Mouse (Mus musculus) kidney, postnatal 0 days (tissue): ENCODE results near the gene Gm28374. TPM values are rescaled to one million over a fixed set of nuclear protein-coding genes. Genes with fewer than 3 reads are reported as not detected.

Source experiments
- ATAC-seq: fragments of 200-750 bp; cut with Nextera tagmentation; replicated peaks from 2 replicates; pipeline ENCODE4 v1.8.0; 2017; ENCODE audit warnings: low read depth, moderate number of reproducible peaks, moderate TSS enrichment, moderate library complexity; ENCODE audit not compliant: low FRiP score
- DNase-seq: peaks from one replicate; pipeline ENCODE4 v3.0.0-alpha.2; 2016; ENCODE audit warnings: low spot score
- H3K27ac ChIP-seq: fragments of 300-500 bp; sonication (generic); 2 replicates; pipeline ENCODE4 v1.5.1; 2014; ENCODE audit warnings: mild to moderate bottlenecking
- H3K27me3 ChIP-seq: fragments of 300-500 bp; sonication (generic); 2 replicates; pipeline ENCODE4 v1.6.1; 2014; ENCODE audit warnings: low read length, mixed read lengths; ENCODE audit not compliant: insufficient read depth
- H3K36me3 ChIP-seq: fragments of 300-500 bp; sonication (generic); 2 replicates; pipeline ENCODE4 v1.6.1; 2014; ENCODE audit warnings: low read length, mixed read lengths; ENCODE audit not compliant: insufficient read depth
- H3K4me1 ChIP-seq: fragments of 300-500 bp; sonication (generic); replicated peaks from 2 replicates; pipeline ENCODE4 v1.6.1; 2014; ENCODE audit warnings: antibody characterized with exemption, low read length, mixed read lengths; ENCODE audit not compliant: insufficient read depth
- H3K4me2 ChIP-seq: fragments of 300-500 bp; sonication (generic); 2 replicates; pipeline ENCODE4 v1.6.1; 2014; ENCODE audit warnings: mild to moderate bottlenecking, low read length, moderate library complexity, mixed read lengths
- H3K4me3 ChIP-seq: fragments of 300-500 bp; sonication (generic); replicated peaks from 2 replicates; pipeline ENCODE4 v1.5.1; 2014; ENCODE audit warnings: low read depth, low read length
- H3K9ac ChIP-seq: fragments of 300-500 bp; sonication (generic); 2 replicates; pipeline ENCODE4 v1.6.1; 2014; ENCODE audit warnings: low read depth, low read length
- H3K9me3 ChIP-seq: fragments of 300-500 bp; sonication (generic); replicated peaks from 2 replicates; pipeline ENCODE4 v1.6.1; 2016; ENCODE audit warnings: low read length, inconsistent platforms, mixed read lengths
- CTCF ChIP-seq: IDR thresholded peaks from 2 replicates; pipeline ENCODE4 v1.5.1; 2016; ENCODE audit warnings: antibody characterized with exemption, low read depth, mild to moderate bottlenecking, moderate library complexity
- WGBS: fragments of 180-500 bp; shearing (Covaris S2); extraction: QIAGEN DNeasy Blood & Tissue Kit; methylation state at CpG from one replicate; pipeline ENCODE4 v1.1.7; 2014; 5-methylcytosine and 5-hydroxymethylcytosine counted together
- microRNA-seq: library from miRNA; unstranded; fragments of <30 nt; microRNA quantifications from one replicate; pipeline ENCODE4, GENCODE M21; 2016
- polyA plus RNA-seq: library from polyadenylated mRNA; unstranded; fragments of >200 nt; fragmentation: Nextera tagmentation; extraction: Ambion mirVana; gene quantifications from 2 replicates; pipeline ENCODE4 v1.2.1, GENCODE M21; 2015

The Gm28374 gene
- polyA plus RNA-seq, 1 experiment from 2014 or later = 0.70 TPM

DNA sequence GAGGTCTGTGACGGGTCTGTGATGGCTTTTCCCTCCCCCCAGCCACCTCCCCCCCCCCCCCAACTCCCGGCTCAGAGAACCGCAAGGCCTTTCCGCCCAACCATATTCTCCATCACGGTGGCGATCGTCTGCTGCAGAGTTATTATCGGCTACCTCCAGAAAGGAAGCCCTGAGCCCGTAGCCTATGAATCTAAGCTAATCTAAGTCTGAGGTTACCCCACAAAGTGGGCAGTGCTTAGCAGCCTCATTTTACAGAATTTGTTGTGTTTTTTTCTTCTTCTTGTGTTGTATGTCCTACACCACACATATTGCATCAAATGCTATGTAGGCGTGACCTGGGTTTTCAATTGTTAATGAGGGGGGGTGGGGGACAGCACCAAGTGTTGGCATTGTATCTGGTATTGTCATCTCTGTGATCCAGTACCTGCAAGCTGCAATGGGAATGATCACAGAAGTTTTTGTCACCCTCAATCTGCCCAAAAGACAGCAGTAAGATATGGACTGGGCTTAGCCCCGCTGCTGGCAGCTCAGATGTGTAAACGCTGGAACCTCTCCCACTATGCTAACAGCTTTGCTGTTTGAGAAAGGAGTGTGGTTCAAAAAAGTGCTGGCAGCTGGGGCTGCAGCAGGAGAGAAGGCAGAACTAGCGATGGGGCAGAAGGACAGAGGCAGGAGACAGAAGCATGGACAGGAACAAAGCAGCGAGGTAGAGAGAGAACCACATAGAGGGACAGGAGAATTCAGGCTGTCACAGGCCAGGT lies 51.4 kb downstream of the Gm28374 start:
- H3K4me1 ChIP-seq = no peaks in the 10 kb centered on the region
- no peaks in the 10 kb centered on the region for H3K9me3 ChIP-seq
- WGBS = 68% methylated on average over 14 of the region's 14 CpGs
- H3K27ac ChIP-seq = no peak overlapping the region
- ATAC-seq (no peak), DNase-seq (no peak)
- no peaks in the 10 kb centered on the region for H3K27me3 ChIP-seq
- H3K4me2 ChIP-seq = no peak overlapping the region
- H3K9ac ChIP-seq = no peak overlapping the region
- no peaks in the 10 kb centered on the region for H3K36me3 ChIP-seq
- H3K4me3 ChIP-seq = no peak overlapping the region
- no peak for TF ChIP-seq CTCF

DNA sequence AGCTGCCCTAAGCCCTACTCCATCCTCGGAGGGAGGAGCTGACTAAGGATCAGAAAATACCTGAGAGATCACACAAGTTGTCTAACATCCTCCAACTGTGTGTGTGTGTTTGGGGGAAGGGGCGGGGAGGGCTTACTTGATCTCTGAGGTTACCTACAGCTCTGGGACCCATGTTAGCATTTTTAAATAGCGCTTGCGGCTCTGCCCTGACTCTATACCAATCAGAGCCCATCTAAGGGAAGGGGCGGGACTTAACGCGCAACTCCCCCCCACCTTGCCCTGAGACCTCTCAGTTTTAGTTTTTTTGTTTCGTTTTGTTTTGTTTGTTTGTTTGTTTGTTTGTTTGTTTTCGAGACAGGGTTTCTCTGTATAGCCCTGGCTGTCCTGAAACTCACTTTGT lies 52.6 kb downstream of the Gm28374 start:
- no peak overlapping the region for H3K27ac ChIP-seq
- H3K4me2 ChIP-seq = no peak overlapping the region
- no peaks in the 10 kb centered on the region for H3K4me1 ChIP-seq
- no peak for TF ChIP-seq CTCF
- no peaks in the 10 kb centered on the region for H3K27me3 ChIP-seq
- H3K36me3 ChIP-seq = no peaks in the 10 kb centered on the region
- 82% methylated on average over 9 of the region's 9 CpGs for WGBS
- H3K9ac ChIP-seq = no peak overlapping the region
- ATAC-seq = no peak
- no peak for DNase-seq
- H3K9me3 ChIP-seq = no peaks in the 10 kb centered on the region
- no peak overlapping the region for H3K4me3 ChIP-seq

DNA sequence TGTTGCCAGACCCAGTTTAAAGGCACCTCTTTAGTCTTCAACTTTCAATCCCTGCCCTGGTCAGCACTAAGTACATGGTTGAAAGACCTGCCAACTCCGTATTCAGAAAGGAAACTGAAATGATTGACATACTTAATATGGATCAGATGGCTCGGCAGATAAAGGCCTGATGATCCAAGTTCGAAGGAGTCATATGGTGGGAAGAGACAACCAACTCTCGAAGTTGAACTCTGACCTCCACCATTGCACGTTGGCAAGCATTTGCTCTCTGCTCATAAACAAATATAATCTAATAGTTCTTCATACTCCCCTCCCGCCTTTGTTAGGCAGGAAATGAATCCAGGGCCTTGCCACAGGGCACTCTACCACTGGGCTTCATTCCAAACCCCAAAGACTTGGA lies 53.1 kb downstream of the Gm28374 start:
- ATAC-seq (no peak), DNase-seq (no peak)
- TF ChIP-seq CTCF = no peak
- no peaks in the 10 kb centered on the region for H3K9me3 ChIP-seq
- no peak overlapping the region for H3K9ac ChIP-seq
- 81% methylated on average over 6 of the region's 6 CpGs for WGBS
- no peaks in the 10 kb centered on the region for H3K4me1 ChIP-seq
- H3K4me3 ChIP-seq = no peak overlapping the region
- no peaks in the 10 kb centered on the region for H3K36me3 ChIP-seq
- H3K4me2 ChIP-seq = no peak overlapping the region
- no peak overlapping the region for H3K27ac ChIP-seq
- H3K27me3 ChIP-seq = no peaks in the 10 kb centered on the region

Small RNA genes lying within 50 kb of the gene (microRNA-seq; reads per million reads assigned to microRNA genes)
- 1.2 reads per million for gene Mir6988

Other genes with a start within 250 kb of the Gm28374 start
- gene Frmd8, start 207.0 kb downstream of the Gm28374 start, polyA plus RNA-seq = 31.6 and 35.9 TPM in 2 replicates
- gene Slc25a45, start 204.4 kb downstream of the Gm28374 start, polyA plus RNA-seq = 19.9 and 24.5 TPM in 2 replicates
- 2.9 and 3.6 TPM in 2 replicates for gene Tigd3, start 188.1 kb downstream of the Gm28374 start, polyA plus RNA-seq
- gene Dpf2, start 169.2 kb downstream of the Gm28374 start, polyA plus RNA-seq = 108 and 109 TPM in 2 replicates
- 13.2 and 14.2 TPM in 2 replicates for gene Cdc42ep2, start 157.4 kb downstream of the Gm28374 start, polyA plus RNA-seq
- gene Pola2, start 118.1 kb downstream of the Gm28374 start, polyA plus RNA-seq = 39.8 and 40.6 TPM in 2 replicates
- gene Slc22a20, start 96.1 kb downstream of the Gm28374 start, polyA plus RNA-seq = not detected in 2 replicates
- gene Capn1, start 66.4 kb downstream of the Gm28374 start, polyA plus RNA-seq = 12.9 and 13.5 TPM in 2 replicates
- 25.0 and 26.8 TPM in 2 replicates for gene Syvn1, start 35.7 kb downstream of the Gm28374 start, polyA plus RNA-seq
- 66.2 and 69.0 TPM in 2 replicates for gene Mrpl49, start 24.5 kb downstream of the Gm28374 start, polyA plus RNA-seq
- gene Fau, start 24.4 kb downstream of the Gm28374 start, polyA plus RNA-seq = 940 and 1,050 TPM in 2 replicates
- gene Znhit2, start 21.1 kb downstream of the Gm28374 start, polyA plus RNA-seq = 42.3 and 47.6 TPM in 2 replicates
- gene Tm7sf2, start 13.9 kb downstream of the Gm28374 start, polyA plus RNA-seq = 17.0 and 19.1 TPM in 2 replicates
- gene Vps51, start 5.0 kb downstream of the Gm28374 start, polyA plus RNA-seq = 57.8 and 61.4 TPM in 2 replicates
- gene Tmem262, start 2.2 kb downstream of the Gm28374 start, polyA plus RNA-seq = not detected in 2 replicates
- 71.7 and 74.3 TPM in 2 replicates for gene Zfpl1, start 2.7 kb upstream of the Gm28374 start, polyA plus RNA-seq
- gene Cdca5, start 2.7 kb upstream of the Gm28374 start, polyA plus RNA-seq = 16.1 and 19.4 TPM in 2 replicates
- gene AC131692.1, start 12.2 kb upstream of the Gm28374 start, polyA plus RNA-seq = 0.17 TPM in 1 of 2 replicates, not detected in the other
- gene Naaladl1, start 23.5 kb upstream of the Gm28374 start, polyA plus RNA-seq = 0.17 TPM in 2 replicates
- 32.0 and 35.9 TPM in 2 replicates for gene Sac3d1, start 36.4 kb upstream of the Gm28374 start, polyA plus RNA-seq
- 26.5 and 30.0 TPM in 2 replicates for gene Snx15, start 46.0 kb upstream of the Gm28374 start, polyA plus RNA-seq
- 0.38 and 0.49 TPM in 2 replicates for gene Batf2, start 58.7 kb upstream of the Gm28374 start, polyA plus RNA-seq
- gene Arl2, start 59.3 kb upstream of the Gm28374 start, polyA plus RNA-seq = 96.1 and 103 TPM in 2 replicates
- gene Majin, start 102.1 kb upstream of the Gm28374 start, polyA plus RNA-seq = not detected in 2 replicates
- gene Gpha2, start 144.1 kb upstream of the Gm28374 start, polyA plus RNA-seq = 1.6 and 2.1 TPM in 2 replicates
- 19.9 and 20.4 TPM in 2 replicates for gene Ppp2r5b, start 153.6 kb upstream of the Gm28374 start, polyA plus RNA-seq
- 7.0 and 7.8 TPM in 2 replicates for gene Atg2a, start 159.4 kb upstream of the Gm28374 start, polyA plus RNA-seq
- gene Ehd1, start 194.5 kb upstream of the Gm28374 start, polyA plus RNA-seq = 64.2 and 73.4 TPM in 2 replicates
- gene Cdc42bpg, start 224.2 kb upstream of the Gm28374 start, polyA plus RNA-seq = 1.0 TPM in 2 replicates